Mouse (Mus musculus): Measurements from ENCODE around the gene Ezh1.

The Ezh1 gene

GRCm38 (mm10) chr11:101216936-101217335, 9.3 kb downstream of the Ezh1 start:
- DNase-seq (ENCODE audit: low read depth in 1 of 2, low spot score in 2 of 2), result no peak

GRCm38 (mm10) chr11:101211970-101212369, 14.3 kb downstream of the Ezh1 start:
- DNase-seq (ENCODE audit: low read depth in 1 of 2, low spot score in 2 of 2), result no peak

- DNase-seq (ENCODE audit: low read depth in 1 of 2, low spot score in 2 of 2), result no peak
Observed at GRCm38 (mm10) chr11:101200986-101201385, 25.3 kb downstream of the Ezh1 start.

GRCm38 (mm10) chr11:101199555-101199954, 26.7 kb downstream of the Ezh1 start:
- no peak for DNase-seq (ENCODE audit: low read depth in 1 of 2, low spot score in 2 of 2)

- no peak for DNase-seq (ENCODE audit: low read depth in 1 of 2, low spot score in 2 of 2)
Observed at GRCm38 (mm10) chr11:101196175-101196574, 30.1 kb downstream of the Ezh1 start.

- no peak for DNase-seq (ENCODE audit: low read depth in 1 of 2, low spot score in 2 of 2)
Observed at GRCm38 (mm10) chr11:101195571-101195970, 30.7 kb downstream of the Ezh1 start.

- DNase-seq (ENCODE audit: low read depth in 1 of 2, low spot score in 2 of 2), result no peak
Observed at GRCm38 (mm10) chr11:101195101-101195500, 31.2 kb downstream of the Ezh1 start.

- DNase-seq (ENCODE audit: low read depth in 1 of 2, low spot score in 2 of 2), result no peak
Observed at GRCm38 (mm10) chr11:101194643-101195042, 31.6 kb downstream of the Ezh1 start.

GRCm38 (mm10) chr11:101194137-101194536, 32.1 kb downstream of the Ezh1 start:
- no peak for DNase-seq (ENCODE audit: low read depth in 1 of 2, low spot score in 2 of 2)

GRCm38 (mm10) chr11:101193076-101193475, 33.2 kb downstream of the Ezh1 start:
- DNase-seq (ENCODE audit: low read depth in 1 of 2, low spot score in 2 of 2), result no peak

- DNase-seq (ENCODE audit: low read depth in 1 of 2, low spot score in 2 of 2), result no peak
Observed at GRCm38 (mm10) chr11:101192646-101193045, 33.6 kb downstream of the Ezh1 start.

GRCm38 (mm10) chr11:101191919-101192470, 34.3 kb downstream of the Ezh1 start:
- no peak for DNase-seq (ENCODE audit: low read depth in 1 of 2, low spot score in 2 of 2)

- DNase-seq (ENCODE audit: low read depth in 1 of 2, low spot score in 2 of 2), result no peak
Observed at GRCm38 (mm10) chr11:101190913-101191907, 35.1 kb downstream of the Ezh1 start.

- no peak for DNase-seq (ENCODE audit: low read depth in 1 of 2, low spot score in 2 of 2)
Observed at GRCm38 (mm10) chr11:101190181-101190912, 35.9 kb downstream of the Ezh1 start.

GRCm38 (mm10) chr11:101189495-101190180, 36.6 kb downstream of the Ezh1 start:
- no peak for DNase-seq (ENCODE audit: low read depth in 1 of 2, low spot score in 2 of 2)

- DNase-seq (ENCODE audit: low read depth in 1 of 2, low spot score in 2 of 2), result no peak
Observed at GRCm38 (mm10) chr11:101188166-101188805, 38.0 kb downstream of the Ezh1 start.

- no peak for DNase-seq (ENCODE audit: low read depth in 1 of 2, low spot score in 2 of 2)
Observed at GRCm38 (mm10) chr11:101187541-101187940, 38.7 kb downstream of the Ezh1 start.

- no peak for DNase-seq (ENCODE audit: low read depth in 1 of 2, low spot score in 2 of 2)
Observed at GRCm38 (mm10) chr11:101186526-101187247, 39.6 kb downstream of the Ezh1 start.

- no peak for DNase-seq (ENCODE audit: low read depth in 1 of 2, low spot score in 2 of 2)
Observed at GRCm38 (mm10) chr11:101185441-101185840, 40.8 kb downstream of the Ezh1 start.

- DNase-seq (ENCODE audit: low read depth in 1 of 2, low spot score in 2 of 2), result no peak
Observed at GRCm38 (mm10) chr11:101184984-101185383, 41.3 kb downstream of the Ezh1 start.
